Mouse (Mus musculus): Measurements from ENCODE around the gene Myo3b. TPM values are rescaled to one million over a fixed set of nuclear protein-coding genes. Genes with fewer than 3 reads are reported as not detected.
A peak's percentile ranks its signal among the peaks of the same experiment; 100 is the strongest.
"Not testable (repeated sequence)": the region's sequence is repeated elsewhere in the genome, so short reads cannot be mapped to it uniquely, and the experiment has no call there.

The Myo3b gene
- polyA plus RNA-seq (2012; rRNA removed), result 0.33 and 0.46 TPM in 2 replicates

- TF ChIP-seq POLR2A (IDR thresholded peaks at IDR 0.05; ENCODE audit: borderline replicate concordance, extremely low read depth, insufficient read depth, insufficient read length, poor library complexity, severe bottlenecking) (no peak), CTCF (IDR thresholded peaks at IDR 0.05; ENCODE audit: borderline replicate concordance, extremely low read depth, insufficient read depth, insufficient read length) (no peak)
Observed at GRCm38 (mm10) chr2:70038752-70039151, at the start of gene Myo3b. TSS of gene Myo3b (plus strand) at chr2:70039126.

GRCm38 (mm10) chr2:69989224-69989623 is 49.7 kb upstream of the Myo3b start:
- DNase-seq (ENCODE audit: low read depth), result no peak

More at GRCm38 (mm10) chr2:70038752-70039151, at the start of gene Myo3b:
- peak; percentile 23 for DNase-seq (ENCODE audit: low read depth)

GRCm38 (mm10) chr2:69990647-69991046 is 48.3 kb upstream of the Myo3b start:
- TF ChIP-seq CTCF (IDR thresholded peaks at IDR 0.05; ENCODE audit: borderline replicate concordance, extremely low read depth, insufficient read depth, insufficient read length) (peak; percentile 34; the same call in 1 of the 2 replicates), POLR2A (IDR thresholded peaks at IDR 0.05; ENCODE audit: borderline replicate concordance, extremely low read depth, insufficient read depth, insufficient read length, poor library complexity, severe bottlenecking) (no peak)
- DNase-seq (ENCODE audit: low read depth), result no peak

More at GRCm38 (mm10) chr2:69989224-69989623, 49.7 kb upstream of the Myo3b start:
- no peak for TF ChIP-seq POLR2A (IDR thresholded peaks at IDR 0.05; ENCODE audit: borderline replicate concordance, extremely low read depth, insufficient read depth, insufficient read length, poor library complexity, severe bottlenecking)
- TF ChIP-seq CTCF (IDR thresholded peaks at IDR 0.05; ENCODE audit: borderline replicate concordance, extremely low read depth, insufficient read depth, insufficient read length), result no peak

GRCm38 (mm10) chr2:69994082-69994736 is 44.7 kb upstream of the Myo3b start:
- DNase-seq (ENCODE audit: low read depth), result not testable (repeated sequence)

- TF ChIP-seq CTCF (IDR thresholded peaks at IDR 0.05; ENCODE audit: borderline replicate concordance, extremely low read depth, insufficient read depth, insufficient read length) (no peak), POLR2A (IDR thresholded peaks at IDR 0.05; ENCODE audit: borderline replicate concordance, extremely low read depth, insufficient read depth, insufficient read length, poor library complexity, severe bottlenecking) (no peak)
- DNase-seq (ENCODE audit: low read depth), result no peak
Observed at GRCm38 (mm10) chr2:69994779-69995178, 44.1 kb upstream of the Myo3b start.

- peak; percentile 81 for DNase-seq (ENCODE audit: low read depth)
- TF ChIP-seq POLR2A (IDR thresholded peaks at IDR 0.05; ENCODE audit: borderline replicate concordance, extremely low read depth, insufficient read depth, insufficient read length, poor library complexity, severe bottlenecking) (no peak), CTCF (IDR thresholded peaks at IDR 0.05; ENCODE audit: borderline replicate concordance, extremely low read depth, insufficient read depth, insufficient read length) (no peak)
Observed at GRCm38 (mm10) chr2:69999097-69999770, 39.7 kb upstream of the Myo3b start.

- DNase-seq (ENCODE audit: low read depth), result peak; percentile 15
- TF ChIP-seq CTCF (IDR thresholded peaks at IDR 0.05; ENCODE audit: borderline replicate concordance, extremely low read depth, insufficient read depth, insufficient read length) (no peak), POLR2A (IDR thresholded peaks at IDR 0.05; ENCODE audit: borderline replicate concordance, extremely low read depth, insufficient read depth, insufficient read length, poor library complexity, severe bottlenecking) (no peak)
Observed at GRCm38 (mm10) chr2:70000316-70000715, 38.6 kb upstream of the Myo3b start.

GRCm38 (mm10) chr2:70006492-70006891 is 32.4 kb upstream of the Myo3b start:
- DNase-seq (ENCODE audit: low read depth), result no peak
- TF ChIP-seq CTCF (IDR thresholded peaks at IDR 0.05; ENCODE audit: borderline replicate concordance, extremely low read depth, insufficient read depth, insufficient read length), result no peak
- TF ChIP-seq POLR2A (IDR thresholded peaks at IDR 0.05; ENCODE audit: borderline replicate concordance, extremely low read depth, insufficient read depth, insufficient read length, poor library complexity, severe bottlenecking), result no peak

GRCm38 (mm10) chr2:70012941-70013340 is 26.0 kb upstream of the Myo3b start:
- DNase-seq (ENCODE audit: low read depth), result no peak
- TF ChIP-seq POLR2A (IDR thresholded peaks at IDR 0.05; ENCODE audit: borderline replicate concordance, extremely low read depth, insufficient read depth, insufficient read length, poor library complexity, severe bottlenecking) (no peak), CTCF (IDR thresholded peaks at IDR 0.05; ENCODE audit: borderline replicate concordance, extremely low read depth, insufficient read depth, insufficient read length) (no peak)

- DNase-seq (ENCODE audit: low read depth), result no peak
- no peak for TF ChIP-seq POLR2A (IDR thresholded peaks at IDR 0.05; ENCODE audit: borderline replicate concordance, extremely low read depth, insufficient read depth, insufficient read length, poor library complexity, severe bottlenecking)
- TF ChIP-seq CTCF (IDR thresholded peaks at IDR 0.05; ENCODE audit: borderline replicate concordance, extremely low read depth, insufficient read depth, insufficient read length), result no peak
Observed at GRCm38 (mm10) chr2:70018236-70018635, 20.7 kb upstream of the Myo3b start.

GRCm38 (mm10) chr2:70024454-70024853 is 14.5 kb upstream of the Myo3b start:
- no peak for TF ChIP-seq POLR2A (IDR thresholded peaks at IDR 0.05; ENCODE audit: borderline replicate concordance, extremely low read depth, insufficient read depth, insufficient read length, poor library complexity, severe bottlenecking)
- no peak for TF ChIP-seq CTCF (IDR thresholded peaks at IDR 0.05; ENCODE audit: borderline replicate concordance, extremely low read depth, insufficient read depth, insufficient read length)
- no peak for DNase-seq (ENCODE audit: low read depth)

GRCm38 (mm10) chr2:70025711-70026110 is 13.2 kb upstream of the Myo3b start:
- no peak for DNase-seq (ENCODE audit: low read depth)
- TF ChIP-seq POLR2A (IDR thresholded peaks at IDR 0.05; ENCODE audit: borderline replicate concordance, extremely low read depth, insufficient read depth, insufficient read length, poor library complexity, severe bottlenecking) (no peak), CTCF (IDR thresholded peaks at IDR 0.05; ENCODE audit: borderline replicate concordance, extremely low read depth, insufficient read depth, insufficient read length) (no peak)
